8 mouse cellular contexts compared by ENCODE assay signal in the genomic region with DNA sequence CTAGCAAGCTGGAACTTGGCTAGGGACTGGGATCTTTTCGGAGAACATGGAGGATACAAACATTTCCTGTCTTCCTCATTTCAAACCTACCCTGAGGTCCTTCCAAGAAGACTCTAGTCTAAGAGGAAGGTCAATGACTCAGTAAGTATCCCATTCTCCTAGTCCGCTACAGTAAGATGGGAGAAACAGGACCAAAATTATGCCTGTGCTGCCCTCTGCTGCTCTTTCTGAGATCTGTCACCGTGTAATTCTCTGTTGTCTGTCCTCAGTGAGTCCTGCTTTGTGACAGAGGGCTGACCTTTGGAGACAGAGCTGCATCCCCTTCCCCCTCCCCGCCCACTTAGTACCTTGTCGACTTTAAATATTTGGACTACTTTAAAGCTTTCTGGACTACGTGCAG.
A peak's percentile ranks its signal among the peaks of the same experiment; 100 is the strongest.
DNase-seq lines count a peak whose midpoint lies in the region; ATAC-seq and TF ChIP-seq lines count a peak whose summit lies in the region.

No protein-coding gene starts in this region.

- no peak overlapping the region for H3K4me2 ChIP-seq in midbrain, postnatal 0 days (ENCODE audit: low read depth, low read length, poor library complexity, severe bottlenecking)

- H3K27me3 ChIP-seq in forebrain, embryonic 10.5 days (ENCODE audit: poor library complexity, severe bottlenecking) = no peaks in the 10 kb centered on the region
- H3K27me3 ChIP-seq in midbrain, postnatal 0 days (ENCODE audit: insufficient read depth, low read length) = no peaks in the 10 kb centered on the region

- no peak overlapping the region for H3K4me3 ChIP-seq in forebrain, embryonic 10.5 days
- no peak overlapping the region for H3K4me3 ChIP-seq in left cerebral cortex, adult 2 months
- H3K4me3 ChIP-seq in midbrain, postnatal 0 days (ENCODE audit: low read depth, low read length) = no peak overlapping the region

- no peaks in the 10 kb centered on the region for H3K4me1 ChIP-seq in forebrain, embryonic 10.5 days
- H3K4me1 ChIP-seq in midbrain, postnatal 0 days (ENCODE audit: insufficient read depth, low read length) = no peaks in the 10 kb centered on the region

- peak; percentile 3 for DNase-seq in CD4-positive, CD25-positive, alpha-beta regulatory T cell, adult 2 months (ENCODE audit: low read depth, low spot score)
- peak; percentile 8 for DNase-seq in adrenal gland, postnatal 25 days
- DNase-seq in forebrain, embryonic 10.5 days (ENCODE audit: extremely low spot score, low spot score) = peak; percentile 31
- DNase-seq in hindlimb bud, embryonic 11.5 days (ENCODE audit: extremely low spot score, low read depth, low spot score) = peak; percentile 8
- peak; percentile 39 to 54 for DNase-seq in left cerebral cortex, adult 2 months (ENCODE audit: extremely low spot score in 1 of 2, low spot score in 2 of 2)
- DNase-seq in midbrain, postnatal 0 days (ENCODE audit: low spot score) = peak; percentile 68

- H3K27ac ChIP-seq in forebrain, embryonic 10.5 days = no peak overlapping the region
- no peak overlapping the region for H3K27ac ChIP-seq in left cerebral cortex, adult 2 months
- H3K27ac ChIP-seq in midbrain, postnatal 0 days (ENCODE audit: low read depth, low read length) = no peak overlapping the region

- H3K9ac ChIP-seq in midbrain, postnatal 0 days (replicated peaks; ENCODE audit: low read length, poor library complexity, severe bottlenecking) = no peak overlapping the region

- intact Hi-C loops in left cerebral cortex, adult 2 months (cut with DNase I) = loop anchor here (2.0 to 10.0 kb wide), 4 partner anchors 194 to 1934 kb away; partner anchors contain the start of gene Stk39

- peak; percentile 79 for TF ChIP-seq CTCF in left cerebral cortex, adult 2 months (IDR thresholded peaks at IDR 0.05)
- TF ChIP-seq CTCF in midbrain, postnatal 0 days (IDR thresholded peaks at IDR 0.05) = peak; percentile 86

- no peaks in the 10 kb centered on the region for H3K36me3 ChIP-seq in forebrain, embryonic 10.5 days (replicated peaks)
- H3K36me3 ChIP-seq in midbrain, postnatal 0 days (ENCODE audit: insufficient read depth, low read length) = no peaks in the 10 kb centered on the region

- no peak for ATAC-seq in CD4-positive, CD25-positive, alpha-beta regulatory T cell, adult 4 months
- peak; percentile 60; the same call in 1 of the 2 replicates for ATAC-seq in midbrain, postnatal 0 days (ENCODE audit: low FRiP score)
- no peak for ATAC-seq in inflammation-experienced regulatory T-cells, adult 6 months

- WGBS in forebrain, embryonic 10.5 days = 25% methylated on average over 6 of the region's 6 CpGs
- 25% methylated on average over 6 of the region's 6 CpGs for WGBS in midbrain, postnatal 0 days

- no peaks in the 10 kb centered on the region for H3K9me3 ChIP-seq in forebrain, embryonic 10.5 days
- no peaks in the 10 kb centered on the region for H3K9me3 ChIP-seq in midbrain, postnatal 0 days (ENCODE audit: low read length)

Comparison
In these comparisons a context has a peak if more than half of its experiments do, and no peak if none do; other contexts are left out.
1. DNase-seq: peak in every context shown above with its lines; median percentile 68 in midbrain, postnatal 0 days; 46 in left cerebral cortex, adult 2 months; 31 in forebrain, embryonic 10.5 days; 8 in adrenal gland, postnatal 25 days; 8 in hindlimb bud, embryonic 11.5 days; 3 in CD4-positive, CD25-positive, alpha-beta regulatory T cell, adult 2 months.